Mouse (Mus musculus) C2C12 (cell line): ENCODE data around the gene Krtap3-2. TPM values are rescaled to one million over a fixed set of nuclear protein-coding genes. Genes with fewer than 3 reads are reported as not detected.

Source experiments
- H3K27me3 ChIP-seq: one replicate; pipeline ENCODE4 v1.6.1; 2011; ENCODE audit not compliant: control insufficient read depth, insufficient read depth, insufficient read length
- H3K36me3 ChIP-seq: one replicate; pipeline ENCODE4 v1.6.1; 2011; ENCODE audit not compliant: control insufficient read depth, insufficient read depth
- H3K4me3 ChIP-seq: one replicate; pipeline ENCODE4 v1.5.1; 2011; ENCODE audit warnings: mild to moderate bottlenecking, control low read depth; ENCODE audit not compliant: poor library complexity, insufficient read depth, severe bottlenecking
- H3K79me2 ChIP-seq: one replicate; pipeline ENCODE4 v1.6.1; 2011; ENCODE audit not compliant: control insufficient read depth, insufficient read depth
- H3K79me3 ChIP-seq: one replicate; pipeline ENCODE4 v1.6.1; 2011; ENCODE audit warnings: low read depth, control low read depth
- H3ac ChIP-seq: one replicate; pipeline ENCODE3; 2011; ENCODE audit warnings: low read depth; ENCODE audit not compliant: control insufficient read depth, insufficient read length
- CEBPB ChIP-seq: IDR thresholded peaks from one replicate; pipeline ENCODE4 v1.6.1; 2011; ENCODE audit warnings: low read depth, mild to moderate bottlenecking, control low read depth, moderate library complexity
- CTCF ChIP-seq: IDR thresholded peaks from one replicate; pipeline ENCODE4 v1.5.1; 2011; ENCODE audit not compliant: control insufficient read depth, insufficient read depth, insufficient read length
- FOSL1 ChIP-seq: IDR thresholded peaks from one replicate; pipeline ENCODE4 v1.8.0; 2011; ENCODE audit warnings: mild to moderate bottlenecking, low read length; ENCODE audit not compliant: poor library complexity, insufficient read depth, severe bottlenecking
- MAX ChIP-seq: IDR thresholded peaks from one replicate; pipeline ENCODE4 v1.6.1; 2011; ENCODE audit warnings: mild to moderate bottlenecking, control low read depth
- MYOD1 ChIP-seq: IDR thresholded peaks from one replicate; pipeline ENCODE4 v1.6.1; 2011; ENCODE audit warnings: low read depth; ENCODE audit not compliant: control insufficient read depth, insufficient read length
- MYOG ChIP-seq: IDR thresholded peaks from one replicate; pipeline ENCODE4 v1.6.1; 2011; ENCODE audit not compliant: control insufficient read depth, insufficient read length; ENCODE audit errors: extremely low read depth
- USF1 ChIP-seq: IDR thresholded peaks from one replicate; pipeline ENCODE4 v1.6.1; 2011; ENCODE audit warnings: low read depth, mild to moderate bottlenecking, control low read depth, moderate library complexity
- polyA plus RNA-seq: library from polyadenylated mRNA; unstranded; fragments of >200 nt; fragmentation: generic; extraction: Trizol; gene quantifications from one replicate; pipeline ENCODE4 v1.2.1, GENCODE M21; 2012; ENCODE audit warnings: missing spikeins

Krtap3-2 gene
- polyA plus RNA-seq, 1 experiment: not detected

- no peaks in the 10 kb centered on the region for H3K79me2 ChIP-seq
- H3K36me3 ChIP-seq: no peaks in the 10 kb centered on the region
- no peak overlapping the region for H3ac ChIP-seq
- no peaks in the 10 kb centered on the region for H3K79me3 ChIP-seq
- TF ChIP-seq FOSL1 (peak; percentile 51), CTCF (no peak)
- H3K27me3 ChIP-seq: no peaks in the 10 kb centered on the region
- H3K4me3 ChIP-seq: no peak overlapping the region
Observed at GRCm38 (mm10) chr11:99581564-99581963, 24.9 kb upstream of the Krtap3-2 start.

GRCm38 (mm10) chr11:99581051-99581450, 24.4 kb upstream of the Krtap3-2 start:
- H3K4me3 ChIP-seq: no peak overlapping the region
- H3K79me2 ChIP-seq: no peaks in the 10 kb centered on the region
- no peak overlapping the region for H3ac ChIP-seq
- H3K36me3 ChIP-seq: no peaks in the 10 kb centered on the region
- TF ChIP-seq MAX: peak; percentile 23
- TF ChIP-seq MYOD1: no peak
- no peaks in the 10 kb centered on the region for H3K27me3 ChIP-seq
- H3K79me3 ChIP-seq: no peaks in the 10 kb centered on the region

- Histone ChIP-seq H3K4me3 (no peak within 1 kb of the TSS), H3K27me3 (no peaks in the 10 kb centered on the region), H3K36me3 (no peaks in the 10 kb centered on the region), H3K79me3 (no peaks in the 10 kb centered on the region), H3K79me2 (no peaks in the 10 kb centered on the region), H3ac (no peak within 1 kb of the TSS)
- TF ChIP-seq MYOD1 (peak; percentile 98), USF1 (no peak)
Observed at GRCm38 (mm10) chr11:99580636-99581035, 24.0 kb upstream of the Krtap3-2 start, which contains the start of gene Krtap1-5. Gene Krtap1-5, minus strand, starts transcription at chr11:99581016.

- Histone ChIP-seq H3ac (no peak overlapping the region), H3K4me3 (no peak overlapping the region), H3K36me3 (no peaks in the 10 kb centered on the region), H3K27me3 (no peaks in the 10 kb centered on the region), H3K79me2 (no peaks in the 10 kb centered on the region), H3K79me3 (no peaks in the 10 kb centered on the region)
- TF ChIP-seq USF1 (no peak), MAX (no peak), MYOG (no peak), MYOD1 (no peak), CTCF (peak; percentile 70)
Observed at GRCm38 (mm10) chr11:99574106-99574505, 17.5 kb upstream of the Krtap3-2 start.

- H3K36me3 ChIP-seq: no peaks in the 10 kb centered on the region
- H3K4me3 ChIP-seq: no peak overlapping the region
- no peaks in the 10 kb centered on the region for H3K79me2 ChIP-seq
- no peak overlapping the region for H3ac ChIP-seq
- H3K27me3 ChIP-seq: no peaks in the 10 kb centered on the region
- no peaks in the 10 kb centered on the region for H3K79me3 ChIP-seq
- TF ChIP-seq CEBPB (no peak), FOSL1 (no peak), USF1 (no peak), CTCF (no peak), MYOD1 (no peak), MYOG (no peak), MAX (no peak)
Observed at GRCm38 (mm10) chr11:99573164-99573563, 16.5 kb upstream of the Krtap3-2 start.

GRCm38 (mm10) chr11:99566530-99566929, 9.9 kb upstream of the Krtap3-2 start, which contains the start of gene Krtap3-1:
Gene Krtap3-1, minus strand, starts transcription at chr11:99566630.
- no peaks in the 10 kb centered on the region for H3K79me3 ChIP-seq
- H3K79me2 ChIP-seq: no peaks in the 10 kb centered on the region
- H3K4me3 ChIP-seq: no peak within 1 kb of the TSS
- no peak within 1 kb of the TSS for H3ac ChIP-seq
- TF ChIP-seq FOSL1: no peak
- TF ChIP-seq USF1: no peak
- no peak for TF ChIP-seq MAX
- TF ChIP-seq MYOD1: no peak
- TF ChIP-seq CEBPB: no peak
- no peak for TF ChIP-seq MYOG
- TF ChIP-seq CTCF: no peak
- no peaks in the 10 kb centered on the region for H3K27me3 ChIP-seq
- no peaks in the 10 kb centered on the region for H3K36me3 ChIP-seq
